Mouse (Mus musculus) right cerebral cortex, postnatal 36 days (tissue): ENCODE data around the gene Slco3a1.

ENCODE experiments used
- DNase-seq, 2 experiments: peaks; one replicate each; pipeline ENCODE4 v3.0.0; 2022; ENCODE audit warnings: low spot score in 2 of 2, mixed read lengths in 1 of 2

Gene Slco3a1

GRCm38 (mm10) chr7:74286531-74286930 is 268.0 kb downstream of the Slco3a1 start:
- no peak for DNase-seq

GRCm38 (mm10) chr7:74280371-74280770 is 274.2 kb downstream of the Slco3a1 start:
- DNase-seq = no peak

DNA sequence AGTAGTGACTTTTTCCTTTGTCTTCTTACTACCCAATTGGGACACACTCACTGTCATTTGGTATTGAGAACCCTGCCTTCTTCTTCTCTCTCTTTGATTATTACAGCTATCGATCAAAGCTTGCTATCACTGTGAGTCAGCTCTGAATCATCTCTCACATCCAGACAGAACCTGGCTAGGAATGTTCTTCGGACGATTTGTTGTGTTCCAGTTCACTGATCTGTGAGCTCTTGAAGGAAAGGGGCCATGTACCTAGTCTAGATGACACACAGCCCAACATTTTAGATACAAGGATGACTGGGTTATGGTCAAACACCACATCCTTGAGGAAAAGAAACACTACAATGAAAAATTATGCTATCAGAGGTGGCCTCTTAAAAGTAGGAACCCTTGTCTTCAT is 275.2 kb downstream of the Slco3a1 start:
- no peak for DNase-seq

DNA sequence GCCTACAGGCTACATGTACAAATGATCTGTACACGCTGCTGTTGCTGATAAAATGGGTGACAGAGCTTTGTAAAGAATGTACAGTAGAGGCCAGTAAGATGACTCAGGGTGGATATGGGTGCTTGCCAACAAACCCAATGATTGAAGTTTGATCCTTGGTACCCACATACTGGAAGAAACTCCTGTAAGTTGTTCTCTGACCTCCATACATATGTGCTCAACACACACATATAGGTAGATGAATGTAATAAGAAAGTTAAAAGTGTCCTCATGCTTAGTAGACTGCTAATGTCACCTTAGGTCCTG is 284.5 kb downstream of the Slco3a1 start:
- DNase-seq = no peak

DNA sequence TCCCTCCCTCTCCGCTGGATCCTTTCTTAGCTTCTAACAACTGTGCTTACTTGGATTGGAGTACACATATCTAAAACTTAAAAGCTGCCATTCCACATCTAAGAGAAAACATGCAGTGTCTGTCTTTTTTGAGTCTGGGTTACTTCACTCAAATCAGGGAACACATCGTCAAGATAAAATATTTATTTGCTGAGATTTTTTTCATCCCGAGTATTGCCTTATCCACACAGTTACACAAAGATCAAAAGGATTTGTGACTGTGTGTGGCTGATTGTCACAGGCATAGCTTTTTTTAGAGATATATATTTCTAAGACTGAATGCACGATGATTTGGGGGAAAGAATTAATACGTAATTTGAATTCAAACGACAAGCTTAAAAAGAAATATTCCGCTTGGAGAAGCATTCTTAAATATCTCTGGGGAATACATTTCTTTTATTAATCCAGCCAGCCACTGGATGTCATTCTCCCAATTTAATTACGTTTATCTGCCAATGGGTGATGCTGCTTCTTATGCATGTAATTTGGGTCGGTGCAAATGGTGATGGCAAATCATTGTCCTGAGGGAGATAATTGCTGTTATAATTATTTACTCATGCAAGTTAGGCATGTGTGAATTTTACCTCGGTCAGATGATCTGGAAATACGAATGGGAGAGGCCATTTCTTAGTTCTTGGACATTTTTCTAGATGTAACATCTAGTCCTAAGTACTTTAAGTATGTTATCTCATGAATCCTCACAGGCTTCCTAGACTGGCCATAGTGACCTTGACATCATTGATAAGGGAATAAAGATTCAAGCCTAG is 285.1 kb downstream of the Slco3a1 start:
- DNase-seq = no peak

DNA sequence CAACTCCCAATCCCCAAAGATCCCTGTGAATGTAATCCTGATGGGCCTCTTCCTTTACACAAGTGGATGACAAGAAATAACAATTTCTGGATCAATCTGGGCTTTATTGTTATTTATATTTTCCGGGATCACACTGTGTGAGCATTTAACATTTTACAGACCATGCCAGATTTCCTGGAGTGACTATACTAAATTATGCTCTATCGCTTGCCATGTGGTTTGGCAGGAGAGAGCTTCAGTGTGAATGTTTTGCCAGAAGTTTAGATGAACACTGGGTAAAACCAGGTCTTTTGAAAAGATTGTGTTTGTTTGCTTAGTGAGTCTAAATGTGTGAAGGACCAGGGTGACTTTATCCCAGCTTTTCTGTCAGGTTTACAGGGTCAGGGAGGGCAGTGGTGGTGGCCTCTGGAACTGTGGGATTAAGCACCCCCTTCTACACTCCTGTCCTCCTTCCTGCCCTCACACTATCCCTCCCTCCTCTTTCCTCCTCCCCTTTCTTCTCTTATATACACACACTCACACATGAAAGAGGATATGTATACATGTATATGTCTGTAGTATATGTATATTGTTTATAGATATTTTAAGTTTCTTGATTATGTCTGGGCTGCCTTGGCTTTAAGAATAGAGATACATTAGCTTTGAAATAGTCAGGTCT is 287.9 kb downstream of the Slco3a1 start:
- no peak for DNase-seq

DNA sequence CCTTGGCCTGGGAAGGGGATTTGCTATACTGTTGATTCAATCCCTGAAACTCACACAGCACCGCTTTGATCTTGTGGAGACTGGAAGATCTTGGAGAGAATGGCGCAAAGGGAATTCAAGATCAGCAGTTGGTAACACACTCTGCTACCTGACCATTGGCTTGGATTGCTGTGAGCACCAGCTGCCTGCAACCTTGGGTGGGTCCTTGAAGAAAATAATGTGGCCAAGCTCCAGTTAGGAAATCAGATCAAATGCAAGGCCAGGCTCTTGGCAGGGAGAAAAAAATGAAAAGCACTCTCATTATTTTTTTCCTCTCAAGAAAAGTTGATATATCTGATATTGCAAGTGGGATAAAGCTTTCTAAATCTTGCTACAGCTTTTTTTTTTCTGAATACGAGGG is 298.3 kb downstream of the Slco3a1 start:
- no peak for DNase-seq

GRCm38 (mm10) chr7:74252066-74252465 is 302.5 kb downstream of the Slco3a1 start:
- no peak for DNase-seq

GRCm38 (mm10) chr7:74241236-74241635 is 313.3 kb downstream of the Slco3a1 start:
- no peak for DNase-seq

- no peak for DNase-seq
Measured at GRCm38 (mm10) chr7:74240459-74241172, 314.0 kb downstream of the Slco3a1 start.
